Mouse (Mus musculus) right cerebral cortex, postnatal 36 days (tissue): ENCODE data around the gene Khdc1a.

Experiments used
- DNase-seq, 2 experiments: peaks; one replicate each; pipeline ENCODE4 v3.0.0; 2022; ENCODE audit warnings: low spot score in 2 of 2, mixed read lengths in 1 of 2

Gene Khdc1a

GRCm38 (mm10) chr1:21391138-21391671, 41.8 kb downstream of the Khdc1a start:
- no peak for DNase-seq
